Mouse (Mus musculus) stomach, postnatal 0 days (tissue): ENCODE measurements around the gene Acer1. TPM values are rescaled to one million over a fixed set of nuclear protein-coding genes. Genes with fewer than 3 reads are reported as not detected.

ENCODE experiments used
- ATAC-seq: fragments of 200-750 bp; cut with Nextera tagmentation; 2 replicates; pipeline ENCODE4 v1.8.0; 2017; ENCODE audit not compliant: low FRiP score, low TSS enrichment
- DNase-seq: peaks from one replicate; pipeline ENCODE4 v3.0.0-alpha.2; 2016; ENCODE audit warnings: low spot score
- H3K27ac ChIP-seq: fragments of 300-500 bp; sonication (generic); replicated peaks from 2 replicates; pipeline ENCODE4 v1.5.1; 2014; ENCODE audit warnings: mild to moderate bottlenecking, control low read depth
- H3K27me3 ChIP-seq: fragments of 300-500 bp; sonication (generic); 2 replicates; pipeline ENCODE4 v1.6.1; 2014; ENCODE audit warnings: low read length; ENCODE audit not compliant: control insufficient read depth, insufficient read depth
- H3K36me3 ChIP-seq: fragments of 300-500 bp; sonication (generic); 2 replicates; pipeline ENCODE4 v1.6.1; 2014; ENCODE audit warnings: low read length, mixed read lengths; ENCODE audit not compliant: control insufficient read depth, insufficient read depth
- H3K4me1 ChIP-seq: fragments of 300-500 bp; sonication (generic); replicated peaks from 2 replicates; pipeline ENCODE4 v1.6.1; 2014; ENCODE audit warnings: antibody characterized with exemption; ENCODE audit not compliant: control insufficient read depth, insufficient read depth
- H3K4me2 ChIP-seq: fragments of 300-500 bp; sonication (generic); replicated peaks from 2 replicates; pipeline ENCODE4 v1.6.1; 2014; ENCODE audit warnings: low read depth, mild to moderate bottlenecking, control low read depth, moderate library complexity
- H3K4me3 ChIP-seq: fragments of 300-500 bp; sonication (generic); 2 replicates; pipeline ENCODE4 v1.5.1; 2014; ENCODE audit warnings: low read depth, low read length, control low read depth
- H3K9ac ChIP-seq: fragments of 300-500 bp; sonication (generic); 2 replicates; pipeline ENCODE4 v1.6.1; 2014; ENCODE audit warnings: mild to moderate bottlenecking, low read length, control low read depth, mixed read lengths
- H3K9me3 ChIP-seq: fragments of 300-500 bp; sonication (generic); 2 replicates; pipeline ENCODE4 v1.6.1; 2016; ENCODE audit warnings: low read length; ENCODE audit not compliant: control insufficient read depth
- CTCF ChIP-seq: IDR thresholded peaks from 2 replicates; pipeline ENCODE4 v1.5.1; 2016; ENCODE audit warnings: antibody characterized with exemption, low read depth, mild to moderate bottlenecking, moderate library complexity
- EP300 ChIP-seq: optimal IDR thresholded peaks from 2 replicates; pipeline ENCODE3; 2016; ENCODE audit warnings: antibody characterized with exemption
- WGBS: fragments of 180-500 bp; shearing (Covaris S2); extraction: QIAGEN DNeasy Blood & Tissue Kit; methylation state at CpG from one replicate; pipeline ENCODE4 v1.1.7; 2014; 5-methylcytosine and 5-hydroxymethylcytosine counted together
- polyA plus RNA-seq: library from polyadenylated mRNA; unstranded; fragments of >200 nt; fragmentation: Nextera tagmentation; extraction: Ambion mirVana; gene quantifications from 2 replicates; pipeline ENCODE4 v1.2.1, GENCODE M21; 2015

Gene Acer1
- polyA plus RNA-seq, 1 experiment from 2014 or later, result 13.5 TPM

- Histone ChIP-seq H3K4me1 (0 out of 2 replicates have a peak, but pooled peaks cover 4% of the 10 kb centered on the region), H3K36me3 (no peaks in the 10 kb centered on the region)
- TF ChIP-seq EP300 (no peak), CTCF (no peak)
These were observed 51.9 kb downstream of the Acer1 start for GRCm38 (mm10) chr17:56930026-56930425.

GRCm38 (mm10) chr17:56929530-56929929 is 52.4 kb downstream of the Acer1 start:
- Histone ChIP-seq H3K9ac (no peak overlapping the region), H3K36me3 (no peaks in the 10 kb centered on the region), H3K27ac (no peak overlapping the region), H3K4me1 (0 out of 2 replicates have a peak, but pooled peaks cover 2% of the 10 kb centered on the region), H3K9me3 (no peaks in the 10 kb centered on the region), H3K4me2 (no peak overlapping the region), H3K27me3 (no peaks in the 10 kb centered on the region), H3K4me3 (no peak overlapping the region)
- WGBS, result 87% methylated on average over 1 of the region's 1 CpGs
- DNase-seq, result no peak
- no peak for ATAC-seq
- no peak for TF ChIP-seq EP300
- TF ChIP-seq CTCF, result no peak

More at GRCm38 (mm10) chr17:56930026-56930425, 51.9 kb downstream of the Acer1 start:
- ATAC-seq (no peak), DNase-seq (no peak)
- no peak overlapping the region for H3K4me2 ChIP-seq
- no peaks in the 10 kb centered on the region for H3K27me3 ChIP-seq
- no peak overlapping the region for H3K4me3 ChIP-seq
- H3K9me3 ChIP-seq, result no peaks in the 10 kb centered on the region
- H3K27ac ChIP-seq, result no peak overlapping the region
- no peak overlapping the region for H3K9ac ChIP-seq
- WGBS, result 79% methylated on average over 8 of the region's 8 CpGs

- Histone ChIP-seq H3K4me3 (no peak overlapping the region), H3K4me1 (no peaks in the 10 kb centered on the region), H3K9ac (no peak overlapping the region), H3K9me3 (no peaks in the 10 kb centered on the region), H3K27ac (no peak overlapping the region), H3K4me2 (no peak overlapping the region), H3K27me3 (no peaks in the 10 kb centered on the region), H3K36me3 (no peaks in the 10 kb centered on the region)
- no peak for ATAC-seq
- no peak for DNase-seq
- TF ChIP-seq CTCF, result no peak
- TF ChIP-seq EP300, result no peak
These were observed 52.8 kb downstream of the Acer1 start for GRCm38 (mm10) chr17:56929101-56929500.

- no peak overlapping the region for H3K9ac ChIP-seq
- no peak overlapping the region for H3K4me2 ChIP-seq
- ATAC-seq (no peak), DNase-seq (no peak)
- no peaks in the 10 kb centered on the region for H3K4me1 ChIP-seq
- no peaks in the 10 kb centered on the region for H3K27me3 ChIP-seq
- TF ChIP-seq CTCF (no peak), EP300 (no peak)
- H3K4me3 ChIP-seq, result no peak overlapping the region
- H3K36me3 ChIP-seq, result no peaks in the 10 kb centered on the region; the same call in 1 of the 2 replicates
- no peak overlapping the region for H3K27ac ChIP-seq
- H3K9me3 ChIP-seq, result no peaks in the 10 kb centered on the region
- WGBS, result 89% methylated on average over 2 of the region's 2 CpGs
These were observed 55.9 kb downstream of the Acer1 start for GRCm38 (mm10) chr17:56925998-56926397.

- DNase-seq (no peak), ATAC-seq (no peak)
- Histone ChIP-seq H3K9me3 (no peaks in the 10 kb centered on the region), H3K9ac (no peak overlapping the region), H3K4me3 (no peak overlapping the region), H3K27me3 (no peaks in the 10 kb centered on the region), H3K36me3 (peaks cover 5% of the 10 kb centered on the region; the same call in 1 of the 2 replicates), H3K4me1 (no peaks in the 10 kb centered on the region), H3K27ac (no peak overlapping the region), H3K4me2 (no peak overlapping the region)
- no peak for TF ChIP-seq CTCF
- no peak for TF ChIP-seq EP300
- WGBS, result 85% methylated on average over 3 of the region's 3 CpGs
These were observed 62.2 kb downstream of the Acer1 start for GRCm38 (mm10) chr17:56919725-56920124.

- TF ChIP-seq EP300 (no peak), CTCF (no peak)
- H3K27ac ChIP-seq, result no peak overlapping the region
- no peak overlapping the region for H3K4me2 ChIP-seq
- H3K9ac ChIP-seq, result no peak overlapping the region
- H3K9me3 ChIP-seq, result no peaks in the 10 kb centered on the region
- H3K4me3 ChIP-seq, result no peak overlapping the region
- H3K4me1 ChIP-seq, result no peaks in the 10 kb centered on the region
- H3K27me3 ChIP-seq, result no peaks in the 10 kb centered on the region
- ATAC-seq, result no peak
- DNase-seq, result no peak
- peaks cover 5% of the 10 kb centered on the region; the same call in 1 of the 2 replicates for H3K36me3 ChIP-seq
- WGBS, result 81% methylated on average over 2 of the region's 2 CpGs
These were observed 64.8 kb downstream of the Acer1 start for GRCm38 (mm10) chr17:56917166-56917565.
